Mouse (Mus musculus) liver, embryonic 13.5 days (tissue): ENCODE results near the gene Rnf183. TPM values are rescaled to one million over a fixed set of nuclear protein-coding genes. Genes with fewer than 3 reads are reported as not detected.

ENCODE experiments used
- ATAC-seq: fragments of 200-750 bp; cut with Nextera tagmentation; 2 replicates; pipeline ENCODE4 v1.8.0; 2017; ENCODE audit warnings: low read depth, mild to moderate bottlenecking, moderate number of reproducible peaks, moderate library complexity
- DNase-seq: peaks from one replicate; pipeline ENCODE4 v3.0.0; 2022
- H3K27ac ChIP-seq: fragments of 300-500 bp; sonication (generic); 2 replicates; pipeline ENCODE4 v1.5.1; 2015; ENCODE audit warnings: moderate library complexity, mild to moderate bottlenecking, inconsistent platforms
- H3K27me3 ChIP-seq: fragments of 300-500 bp; sonication (generic); 2 replicates; pipeline ENCODE4 v1.6.1; 2015; ENCODE audit warnings: mild to moderate bottlenecking, inconsistent platforms
- H3K36me3 ChIP-seq: fragments of 300-500 bp; sonication (generic); 2 replicates; pipeline ENCODE4 v1.6.1; 2015; ENCODE audit warnings: mild to moderate bottlenecking, inconsistent platforms
- H3K4me1 ChIP-seq: fragments of 300-500 bp; sonication (generic); replicated peaks from 2 replicates; pipeline ENCODE4 v1.6.1; 2015; ENCODE audit warnings: inconsistent platforms
- H3K4me2 ChIP-seq: fragments of 300-500 bp; sonication (generic); 2 replicates; pipeline ENCODE4 v1.6.1; 2015; ENCODE audit warnings: inconsistent platforms, mild to moderate bottlenecking, moderate library complexity
- H3K4me3 ChIP-seq: fragments of 300-500 bp; sonication (generic); replicated peaks from 2 replicates; pipeline ENCODE4 v1.5.1; 2015; ENCODE audit warnings: mild to moderate bottlenecking, inconsistent platforms
- H3K9ac ChIP-seq: fragments of 300-500 bp; sonication (generic); 2 replicates; pipeline ENCODE4 v1.6.1; 2015; ENCODE audit warnings: mild to moderate bottlenecking, inconsistent platforms
- H3K9me3 ChIP-seq: fragments of 300-500 bp; sonication (generic); replicated peaks from 2 replicates; pipeline ENCODE4 v1.6.1; 2016; ENCODE audit warnings: inconsistent platforms
- WGBS: fragments of 180-500 bp; shearing (Covaris S2); methylation state at CpG from one replicate; pipeline ENCODE4 v1.1.7; 2015; ENCODE audit not compliant: insufficient replicate concordance; 5-methylcytosine and 5-hydroxymethylcytosine counted together
- polyA plus RNA-seq: library from polyadenylated mRNA; unstranded; fragments of >200 nt; fragmentation: Nextera tagmentation; extraction: Ambion mirVana; gene quantifications from 2 replicates; pipeline ENCODE4 v1.2.1, GENCODE M21; 2015

Rnf183 gene
- polyA plus RNA-seq, 1 experiment from 2014 or later, result not detected

GRCm38 (mm10) chr4:62397616-62398365 lies 37.3 kb downstream of the Rnf183 start:
- Histone ChIP-seq H3K4me1 (peaks cover 11% of the 10 kb centered on the region), H3K9ac (no peak overlapping the region), H3K36me3 (peaks cover 86% of the 10 kb centered on the region), H3K4me2 (no peak overlapping the region), H3K27me3 (no peaks in the 10 kb centered on the region), H3K27ac (no peak overlapping the region), H3K9me3 (no peaks in the 10 kb centered on the region), H3K4me3 (no peak overlapping the region)
- WGBS, result 74% methylated on average over 4 of the region's 4 CpGs
- ATAC-seq, result no peak
- DNase-seq, result no peak

DNA sequence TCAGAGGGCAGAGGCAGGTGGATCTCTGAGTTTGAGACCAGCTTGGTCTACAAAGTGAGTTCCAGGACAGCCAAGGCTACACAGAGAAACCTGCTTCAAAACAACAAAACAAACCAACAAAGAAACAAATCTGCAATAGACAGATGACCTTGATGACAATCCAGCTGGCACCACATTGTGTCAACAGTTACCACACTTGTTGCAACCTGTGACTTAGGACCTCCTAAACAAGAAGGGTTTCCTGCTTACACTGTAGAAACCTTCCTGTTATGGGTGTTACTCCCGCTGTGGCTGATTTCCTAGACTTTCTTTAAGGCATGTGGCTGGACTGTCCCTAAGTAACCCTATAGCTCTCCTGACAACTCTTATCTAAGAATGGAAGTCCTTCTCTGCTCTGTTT lies 39.2 kb downstream of the Rnf183 start:
- Histone ChIP-seq H3K9ac (no peak overlapping the region), H3K4me1 (peaks cover 11% of the 10 kb centered on the region), H3K27me3 (no peaks in the 10 kb centered on the region), H3K27ac (no peak overlapping the region), H3K4me2 (no peak overlapping the region), H3K36me3 (peaks cover 82% of the 10 kb centered on the region), H3K9me3 (no peaks in the 10 kb centered on the region), H3K4me3 (no peak overlapping the region)
- no peak for ATAC-seq
- 74% methylated on average over 1 of the region's 1 CpGs for WGBS
- DNase-seq, result no peak

GRCm38 (mm10) chr4:62393459-62393858 lies 41.6 kb downstream of the Rnf183 start:
- Histone ChIP-seq H3K27me3 (no peaks in the 10 kb centered on the region), H3K27ac (0 out of 2 replicates have a peak overlapping the region, but pooled peaks have one; percentile 1), H3K4me3 (no peak overlapping the region), H3K9me3 (no peaks in the 10 kb centered on the region), H3K4me1 (peaks cover 25% of the 10 kb centered on the region), H3K4me2 (no peak overlapping the region), H3K9ac (no peak overlapping the region), H3K36me3 (peaks cover 73% of the 10 kb centered on the region)
- WGBS, result 70% methylated on average over 6 of the region's 6 CpGs
- no peak for ATAC-seq
- DNase-seq, result no peak

DNA sequence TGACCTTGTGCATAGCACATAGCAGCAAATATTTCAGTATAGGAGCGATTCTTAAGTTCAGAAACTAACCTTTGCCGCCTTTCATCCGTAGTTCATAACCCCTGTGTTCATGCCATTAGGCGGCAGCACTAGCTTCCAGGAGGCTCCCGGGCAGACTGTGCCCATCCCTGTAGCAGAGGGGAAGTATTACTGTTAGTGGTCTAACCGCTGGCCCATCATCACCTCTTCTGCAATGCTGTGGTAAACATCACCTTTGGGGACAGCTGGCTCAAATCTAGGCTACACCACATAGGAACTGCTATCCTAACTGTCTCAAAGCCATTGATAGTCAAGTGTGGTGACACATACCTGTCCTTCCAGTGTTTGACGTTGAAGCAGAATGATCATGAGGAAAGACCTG lies 43.2 kb downstream of the Rnf183 start:
- Histone ChIP-seq H3K9ac (no peak overlapping the region), H3K27me3 (no peaks in the 10 kb centered on the region), H3K27ac (no peak overlapping the region), H3K9me3 (no peaks in the 10 kb centered on the region), H3K4me3 (no peak overlapping the region), H3K4me2 (no peak overlapping the region), H3K36me3 (peaks cover 70% of the 10 kb centered on the region), H3K4me1 (peaks cover 15% of the 10 kb centered on the region)
- DNase-seq, result no peak
- ATAC-seq, result 0 out of 2 replicates have a peak, but pooled peaks have one; percentile 16
- WGBS, result 73% methylated on average over 7 of the region's 7 CpGs

DNA sequence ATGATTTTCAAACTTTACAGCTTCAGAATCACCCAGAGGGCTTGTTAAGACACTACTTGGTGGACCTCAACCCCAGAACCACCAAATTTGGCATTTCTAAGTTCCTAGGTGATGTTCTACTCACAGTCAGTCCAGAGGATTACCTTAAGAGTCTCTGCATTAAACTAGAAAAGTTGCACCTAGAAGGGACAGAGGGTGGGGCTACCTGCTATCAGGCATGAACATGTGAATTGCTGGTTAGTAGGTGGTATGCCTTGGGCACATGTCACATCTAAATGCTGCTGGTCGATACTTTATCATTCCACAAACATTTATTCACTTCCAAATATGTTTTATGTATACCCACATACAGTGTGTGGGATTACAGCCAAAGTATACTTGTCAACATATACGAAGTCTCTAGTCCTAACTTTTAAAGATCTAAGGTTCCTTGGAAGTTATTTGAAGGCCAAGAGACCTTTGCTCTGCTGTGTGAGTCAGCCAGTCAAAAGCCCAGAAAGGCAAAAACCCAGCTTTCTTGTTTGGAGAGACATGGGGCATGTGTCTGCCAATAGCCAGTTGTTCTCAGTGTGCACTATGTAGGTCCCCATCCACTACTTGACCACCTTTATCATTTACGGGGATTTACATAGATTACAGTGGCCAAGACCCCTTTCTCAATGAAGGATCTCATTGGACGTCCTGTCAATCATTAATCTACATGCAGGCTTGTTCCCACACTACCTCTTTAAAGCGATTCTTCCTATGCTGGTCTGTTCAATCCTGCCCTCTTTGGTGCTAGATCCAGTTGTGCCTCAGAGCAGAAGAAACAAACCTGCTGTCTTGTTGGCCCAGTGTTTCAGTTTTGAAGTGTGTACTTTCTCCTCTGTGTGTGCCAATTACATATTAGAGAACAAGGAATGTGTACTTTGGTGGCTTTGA lies 45.2 kb downstream of the Rnf183 start:
- H3K27ac ChIP-seq, result no peak overlapping the region
- DNase-seq (no peak), ATAC-seq (peak; percentile 41; the same call in 1 of the 2 replicates)
- no peaks in the 10 kb centered on the region for H3K9me3 ChIP-seq
- WGBS, result 62% methylated on average over 5 of the region's 5 CpGs
- H3K9ac ChIP-seq, result no peak overlapping the region
- peaks cover 63% of the 10 kb centered on the region for H3K36me3 ChIP-seq
- H3K4me3 ChIP-seq, result no peak overlapping the region
- peaks cover 16% of the 10 kb centered on the region for H3K4me1 ChIP-seq
- H3K27me3 ChIP-seq, result no peaks in the 10 kb centered on the region
- H3K4me2 ChIP-seq, result no peak overlapping the region

GRCm38 (mm10) chr4:62385439-62385838 lies 49.6 kb downstream of the Rnf183 start:
- H3K9ac ChIP-seq, result no peak overlapping the region
- WGBS, result 75% methylated on average over 7 of the region's 7 CpGs
- no peak overlapping the region for H3K4me2 ChIP-seq
- H3K27ac ChIP-seq, result no peak overlapping the region
- H3K36me3 ChIP-seq, result peaks cover 37% of the 10 kb centered on the region
- no peak overlapping the region for H3K4me3 ChIP-seq
- peaks cover 43% of the 10 kb centered on the region for H3K4me1 ChIP-seq
- DNase-seq, result no peak
- no peaks in the 10 kb centered on the region for H3K27me3 ChIP-seq
- no peaks in the 10 kb centered on the region for H3K9me3 ChIP-seq
- ATAC-seq, result no peak

- DNase-seq (no peak), ATAC-seq (peak; percentile 66)
- 72% methylated on average over 1 of the region's 1 CpGs for WGBS
- no peaks in the 10 kb centered on the region for H3K9me3 ChIP-seq
- peaks cover 39% of the 10 kb centered on the region for H3K4me1 ChIP-seq
- no peak overlapping the region for H3K9ac ChIP-seq
- peaks cover 35% of the 10 kb centered on the region for H3K36me3 ChIP-seq
- H3K27ac ChIP-seq, result no peak overlapping the region; the same call in 1 of the 2 replicates
- H3K4me2 ChIP-seq, result 0 out of 2 replicates have a peak overlapping the region, but pooled peaks have one; percentile 12
- no peak overlapping the region for H3K4me3 ChIP-seq
- no peaks in the 10 kb centered on the region for H3K27me3 ChIP-seq
Observed at GRCm38 (mm10) chr4:62384159-62384558, 50.9 kb downstream of the Rnf183 start.

- Histone ChIP-seq H3K27ac (peak overlapping the region; percentile 31; the same call in 1 of the 2 replicates), H3K4me1 (peaks cover 43% of the 10 kb centered on the region), H3K27me3 (no peaks in the 10 kb centered on the region), H3K4me3 (no peak overlapping the region), H3K4me2 (0 out of 2 replicates have a peak overlapping the region, but pooled peaks have one; percentile 12), H3K9me3 (no peaks in the 10 kb centered on the region), H3K9ac (no peak overlapping the region), H3K36me3 (peaks cover 31% of the 10 kb centered on the region)
- peak; percentile 35 for ATAC-seq
- DNase-seq, result no peak
- WGBS, result 77% methylated on average over 7 of the region's 7 CpGs
Observed at GRCm38 (mm10) chr4:62383752-62384151, 51.3 kb downstream of the Rnf183 start.

- no peak overlapping the region for H3K4me3 ChIP-seq
- 63% methylated on average over 6 of the region's 6 CpGs for WGBS
- H3K27me3 ChIP-seq, result no peaks in the 10 kb centered on the region
- peaks cover 48% of the 10 kb centered on the region for H3K4me1 ChIP-seq
- H3K36me3 ChIP-seq, result peaks cover 26% of the 10 kb centered on the region
- H3K27ac ChIP-seq, result no peak overlapping the region
- H3K4me2 ChIP-seq, result no peak overlapping the region
- no peak overlapping the region for H3K9ac ChIP-seq
- H3K9me3 ChIP-seq, result no peaks in the 10 kb centered on the region
- ATAC-seq (no peak), DNase-seq (no peak)
Observed at GRCm38 (mm10) chr4:62383207-62383606, 51.8 kb downstream of the Rnf183 start.

DNA sequence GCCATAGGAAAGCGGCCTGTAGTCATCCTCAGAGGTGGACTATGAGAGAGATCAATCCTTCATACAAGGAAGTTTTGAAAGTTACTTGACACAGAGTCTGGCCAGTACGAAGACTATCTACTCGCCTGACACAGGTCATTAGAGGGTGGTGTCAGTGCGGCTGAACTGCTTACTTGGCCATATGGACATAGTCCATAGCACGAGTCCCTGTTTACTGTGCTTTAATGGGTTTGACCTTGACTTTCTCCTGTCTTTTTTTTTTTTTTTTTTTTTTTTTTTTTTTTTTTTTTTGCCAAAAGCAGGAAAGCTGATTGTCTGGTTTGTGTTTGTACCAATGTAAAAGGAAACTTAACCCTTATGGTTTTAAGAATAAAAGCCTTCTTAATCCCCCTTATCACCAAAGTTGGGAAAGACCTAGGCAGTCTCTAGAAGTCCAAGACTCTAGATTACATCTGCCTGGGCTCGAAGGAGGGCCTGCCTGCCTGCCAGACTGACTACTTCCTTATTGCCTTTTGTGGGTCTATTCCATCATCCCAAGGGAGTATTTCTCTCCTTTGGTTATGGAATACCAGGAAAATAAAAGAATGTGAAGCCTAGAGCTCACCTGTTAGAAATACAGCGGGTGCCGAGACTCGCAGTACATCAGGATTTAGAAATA lies 55.2 kb downstream of the Rnf183 start:
- 70% methylated on average over 9 of the region's 9 CpGs for WGBS
- peaks cover 61% of the 10 kb centered on the region for H3K4me1 ChIP-seq
- peaks cover 4% of the 10 kb centered on the region; the same call in 1 of the 2 replicates for H3K36me3 ChIP-seq
- H3K9ac ChIP-seq, result no peak overlapping the region
- ATAC-seq (no peak), DNase-seq (no peak)
- no peak overlapping the region for H3K4me3 ChIP-seq
- no peak overlapping the region for H3K27ac ChIP-seq
- H3K9me3 ChIP-seq, result no peaks in the 10 kb centered on the region
- H3K27me3 ChIP-seq, result no peaks in the 10 kb centered on the region
- H3K4me2 ChIP-seq, result no peak overlapping the region
